Mouse (Mus musculus) liver, embryonic 11.5 days (tissue): ENCODE measurements around the gene Mamdc4. TPM values are rescaled to one million over a fixed set of nuclear protein-coding genes. Genes with fewer than 3 reads are reported as not detected.
A peak's percentile ranks its signal among the peaks of the same experiment; 100 is the strongest.

Source experiments
- ATAC-seq: fragments of 200-750 bp; cut with Nextera tagmentation; replicated peaks from 2 replicates; pipeline ENCODE4 v1.8.0; 2017; ENCODE audit warnings: moderate number of reproducible peaks, mild to moderate bottlenecking, moderate TSS enrichment, moderate library complexity; ENCODE audit not compliant: low FRiP score
- DNase-seq: peaks from one replicate; pipeline ENCODE4 v3.0.0-alpha.2; 2017; ENCODE audit warnings: low spot score
- H3K27ac ChIP-seq: fragments of 300-500 bp; sonication (generic); 2 replicates; pipeline ENCODE4 v1.5.1; 2014; ENCODE audit warnings: mild to moderate bottlenecking, low read depth, low read length, control low read depth
- H3K27me3 ChIP-seq: fragments of 300-500 bp; sonication (generic); replicated peaks from 2 replicates; pipeline ENCODE4 v1.6.1; 2014; ENCODE audit warnings: low read length, mixed read lengths; ENCODE audit not compliant: control insufficient read depth, insufficient read depth
- H3K36me3 ChIP-seq: fragments of 300-500 bp; sonication (generic); 2 replicates; pipeline ENCODE4 v1.6.1; 2014; ENCODE audit warnings: mild to moderate bottlenecking, low read length, moderate library complexity, mixed read lengths; ENCODE audit not compliant: control insufficient read depth, insufficient read depth
- H3K4me1 ChIP-seq: fragments of 300-500 bp; sonication (generic); replicated peaks from 2 replicates; pipeline ENCODE4 v1.6.1; 2014; ENCODE audit warnings: low read length, mixed read lengths; ENCODE audit not compliant: control insufficient read depth, insufficient read depth
- H3K4me2 ChIP-seq: fragments of 300-500 bp; sonication (generic); 2 replicates; pipeline ENCODE4 v1.6.1; 2014; ENCODE audit warnings: mild to moderate bottlenecking, control low read depth, moderate library complexity
- H3K4me3 ChIP-seq: fragments of 300-500 bp; sonication (generic); 2 replicates; pipeline ENCODE4 v1.5.1; 2014; ENCODE audit warnings: low read depth, low read length, control low read depth
- H3K9ac ChIP-seq: fragments of 300-500 bp; sonication (generic); 2 replicates; pipeline ENCODE4 v1.6.1; 2014; ENCODE audit warnings: low read depth, low read length, control low read depth
- H3K9me3 ChIP-seq: fragments of 300-500 bp; sonication (generic); 2 replicates; pipeline ENCODE4 v1.6.1; 2016; ENCODE audit warnings: low read length, inconsistent platforms, mixed read lengths; ENCODE audit not compliant: control insufficient read depth
- WGBS: fragments of 180-500 bp; shearing (Covaris S2); extraction: QIAGEN DNeasy Blood & Tissue Kit; methylation state at CpG from one replicate; pipeline ENCODE4 v1.1.7; 2014; 5-methylcytosine and 5-hydroxymethylcytosine counted together
- polyA plus RNA-seq: library from polyadenylated mRNA; unstranded; fragments of >200 nt; fragmentation: Nextera tagmentation; extraction: Ambion mirVana; gene quantifications from 2 replicates; pipeline ENCODE4 v1.2.1, GENCODE M21; 2014

Mamdc4 gene
- 1.3 and 1.8 TPM in 2 replicates for polyA plus RNA-seq

DNA sequence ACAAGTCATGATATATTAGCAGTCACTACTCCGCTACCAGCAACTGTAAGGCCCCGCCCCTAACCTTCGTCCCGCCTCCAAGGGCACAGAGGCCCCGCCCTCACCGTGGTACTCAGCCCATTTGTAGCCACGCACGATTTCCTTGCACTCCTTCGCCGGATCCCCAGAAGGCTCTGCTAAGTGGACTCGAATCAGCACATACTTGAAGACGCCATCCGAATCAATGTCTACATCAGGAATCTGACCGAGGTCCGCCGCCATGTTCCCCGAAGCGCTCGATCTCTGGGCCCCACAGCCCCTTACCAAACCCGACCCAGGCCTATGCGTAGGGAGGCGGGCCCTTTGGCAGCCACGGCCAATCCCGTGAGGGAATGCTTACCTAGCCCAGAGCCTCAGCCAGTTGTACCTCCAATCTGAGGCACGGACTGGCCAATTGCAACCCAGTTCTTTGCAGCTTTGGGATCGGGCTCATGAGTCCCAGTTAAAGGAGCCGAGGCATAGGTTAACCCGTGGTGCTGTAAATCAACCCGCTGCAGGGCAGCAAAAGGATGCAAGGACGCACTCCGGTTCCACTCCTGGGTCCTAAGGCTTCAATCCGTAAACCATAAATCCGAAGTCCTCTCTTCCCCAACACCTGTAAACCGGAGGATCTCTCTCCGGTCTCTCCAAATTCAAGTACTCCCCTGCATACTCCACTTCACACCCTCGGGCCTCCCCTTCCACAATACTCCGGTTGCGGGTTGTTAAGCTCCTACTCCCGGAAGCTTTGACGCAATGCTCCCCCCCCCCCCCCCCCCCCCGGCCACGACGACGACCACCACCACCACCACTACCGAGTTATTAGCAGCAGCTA, at the start of gene Mamdc4, which contains the start of gene Phpt1:
Gene Mamdc4, minus strand, starts transcription at position 267 of the 853 bp plus-strand sequence.
Gene Phpt1, minus strand, starts transcription at position 646 of the 853 bp plus-strand sequence.
- DNase-seq (peak; percentile 93), ATAC-seq (peak; percentile 97)
- H3K9ac ChIP-seq = peak within 1 kb of the TSS; percentile 65
- H3K4me1 ChIP-seq = peaks cover 42% of the 10 kb centered on the region
- peak within 1 kb of the TSS; percentile 63 for H3K4me3 ChIP-seq
- H3K27ac ChIP-seq = peak within 1 kb of the TSS; percentile 75
- peak within 1 kb of the TSS; percentile 91 for H3K4me2 ChIP-seq
- H3K9me3 ChIP-seq = no peaks in the 10 kb centered on the region
- peaks cover 43% of the 10 kb centered on the region for H3K27me3 ChIP-seq
- H3K36me3 ChIP-seq = peaks cover 3% of the 10 kb centered on the region; the same call in 1 of the 2 replicates
- under 1% methylated on average over 44 of the region's 45 CpGs for WGBS

DNA sequence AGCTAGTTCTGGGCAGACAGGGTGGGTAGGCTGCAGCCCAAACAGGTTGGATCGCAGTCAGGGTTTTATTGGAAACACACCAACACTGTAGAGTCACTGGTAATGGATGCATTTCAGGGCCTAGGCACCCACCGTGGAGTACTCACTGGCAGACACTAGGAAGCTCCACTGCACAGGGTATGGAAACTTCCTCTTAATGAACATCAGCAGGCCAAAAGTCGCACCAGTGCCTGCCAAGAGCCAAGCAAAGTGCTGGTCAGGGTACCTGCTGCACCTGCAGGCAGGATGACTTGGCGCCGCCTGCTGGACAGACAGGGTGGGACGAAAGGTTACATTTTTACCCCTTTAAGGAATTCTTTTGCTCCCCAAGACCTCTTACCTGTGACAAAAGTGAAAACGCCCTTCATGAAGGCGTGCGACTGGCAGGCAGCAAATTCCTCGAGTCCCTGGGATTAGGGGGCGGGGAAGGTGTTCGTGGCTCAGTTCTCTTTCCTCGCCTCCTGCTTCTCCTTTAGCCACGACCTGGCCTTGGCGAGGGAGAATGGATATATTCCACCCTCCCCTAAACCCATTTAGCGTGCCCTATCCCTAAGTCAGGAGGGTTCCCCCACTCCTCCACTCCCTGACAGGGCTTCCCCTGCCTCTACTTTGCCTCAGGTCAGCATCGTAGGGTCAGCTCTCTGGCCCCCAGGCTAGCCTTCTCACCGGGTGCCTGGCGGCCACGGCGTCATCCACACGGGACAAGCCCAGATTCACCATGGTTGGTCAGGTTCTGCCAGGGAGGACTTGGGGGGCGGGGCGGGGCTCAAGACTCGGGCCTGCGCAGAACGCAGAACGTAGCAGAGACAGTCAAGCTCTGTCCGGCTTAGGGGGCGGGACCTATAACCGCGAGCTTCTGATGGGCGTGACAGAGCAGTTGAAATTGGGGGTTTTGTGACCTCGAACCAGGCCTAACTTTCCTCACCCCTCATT, 46.9 kb upstream of the Mamdc4 start, which contains the start of gene Tmem141:
Gene Tmem141, minus strand, starts transcription at position 777 of the 972 bp plus-strand sequence.
- peak within 1 kb of the TSS; percentile 74 for H3K4me2 ChIP-seq

GRCm38 (mm10) chr2:25620852-25621228, 46.2 kb upstream of the Mamdc4 start:
- no peak for DNase-seq
- WGBS = 64% methylated on average over 4 of the region's 4 CpGs
- H3K4me1 ChIP-seq = peaks cover 7% of the 10 kb centered on the region; the same call in 1 of the 2 replicates
- ATAC-seq = no peak
- H3K4me3 ChIP-seq = no peak overlapping the region; the same call in 1 of the 2 replicates
- H3K9me3 ChIP-seq = no peaks in the 10 kb centered on the region
- H3K4me2 ChIP-seq = peak overlapping the region; percentile 74
- no peak overlapping the region for H3K9ac ChIP-seq
- H3K27me3 ChIP-seq = peaks cover 31% of the 10 kb centered on the region
- no peaks in the 10 kb centered on the region for H3K36me3 ChIP-seq
- no peak overlapping the region for H3K27ac ChIP-seq

More for the DNA sequence above, 46.9 kb upstream of the Mamdc4 start, which contains the start of gene Tmem141:
- H3K9me3 ChIP-seq = no peaks in the 10 kb centered on the region
- H3K27ac ChIP-seq = no peak within 1 kb of the TSS
- H3K27me3 ChIP-seq = peaks cover 24% of the 10 kb centered on the region
- H3K4me1 ChIP-seq = peaks cover 5% of the 10 kb centered on the region; the same call in 1 of the 2 replicates
- peak within 1 kb of the TSS; percentile 35 for H3K4me3 ChIP-seq
- WGBS = 6% methylated on average over 34 of the region's 34 CpGs
- ATAC-seq (peak; percentile 84), DNase-seq (peak; percentile 75)
- H3K36me3 ChIP-seq = no peaks in the 10 kb centered on the region
- H3K9ac ChIP-seq = peak within 1 kb of the TSS; percentile 30

DNA sequence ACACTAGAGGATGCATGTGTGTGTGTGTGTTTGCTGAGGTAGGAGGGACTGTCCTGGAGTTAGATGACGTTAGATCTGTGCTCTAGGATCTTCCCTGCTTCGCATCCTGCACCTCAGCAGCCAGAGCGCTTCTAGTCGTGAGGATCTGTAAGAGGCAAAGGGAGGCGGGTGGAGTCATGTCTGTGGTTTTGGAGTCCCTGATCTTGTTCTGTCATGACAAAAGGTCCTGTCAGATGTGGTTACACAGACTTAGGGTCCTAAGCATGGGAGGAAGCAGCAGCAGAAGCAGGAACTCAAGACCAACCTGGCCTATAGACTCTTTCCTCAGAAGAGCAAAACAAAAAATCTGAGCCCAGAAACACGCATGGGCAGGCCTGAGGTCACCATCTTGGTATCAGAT, 45.7 kb upstream of the Mamdc4 start:
- H3K4me3 ChIP-seq = no peak overlapping the region
- ATAC-seq (no peak), DNase-seq (no peak)
- H3K4me2 ChIP-seq = no peak overlapping the region
- WGBS = 50% methylated on average over 6 of the region's 6 CpGs
- H3K4me1 ChIP-seq = peaks cover 7% of the 10 kb centered on the region; the same call in 1 of the 2 replicates
- H3K36me3 ChIP-seq = no peaks in the 10 kb centered on the region
- no peak overlapping the region for H3K9ac ChIP-seq
- no peak overlapping the region; the same call in 1 of the 2 replicates for H3K27ac ChIP-seq
- no peaks in the 10 kb centered on the region for H3K9me3 ChIP-seq
- H3K27me3 ChIP-seq = peaks cover 35% of the 10 kb centered on the region

DNA sequence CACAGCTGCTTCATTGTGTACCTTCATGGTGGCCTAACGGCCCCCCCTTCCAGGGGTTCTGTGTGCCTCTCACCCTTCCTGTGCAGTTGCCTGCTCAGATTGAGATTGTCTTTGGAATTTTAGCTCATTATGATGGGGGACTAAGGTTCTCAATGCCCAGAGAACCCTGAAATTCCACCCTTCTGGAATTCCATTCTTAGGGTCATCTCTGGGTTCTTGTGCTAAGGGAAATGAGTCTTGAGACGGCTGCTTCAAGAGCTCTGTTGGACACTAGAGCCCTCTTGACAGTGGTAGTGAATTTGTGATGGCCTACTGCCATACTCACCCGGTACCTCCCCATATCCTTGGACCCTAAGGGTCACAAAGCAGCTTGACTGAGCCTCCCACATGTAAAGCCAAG, 42.9 kb upstream of the Mamdc4 start, which contains the start of gene Ccdc183:
Gene Ccdc183, minus strand, starts transcription at position 101 of the 400 bp plus-strand sequence.
- H3K36me3 ChIP-seq = no peaks in the 10 kb centered on the region
- H3K4me2 ChIP-seq = no peak within 1 kb of the TSS

GRCm38 (mm10) chr2:25616398-25616797, 41.8 kb upstream of the Mamdc4 start:
- H3K9ac ChIP-seq = no peak overlapping the region
- H3K27ac ChIP-seq = no peak overlapping the region
- WGBS = 15% methylated on average over 22 of the region's 22 CpGs
- no peak overlapping the region for H3K4me3 ChIP-seq
- peaks cover 56% of the 10 kb centered on the region for H3K27me3 ChIP-seq
- H3K36me3 ChIP-seq = no peaks in the 10 kb centered on the region
- no peaks in the 10 kb centered on the region for H3K9me3 ChIP-seq
- ATAC-seq (no peak), DNase-seq (no peak)
- peak overlapping the region; percentile 30 for H3K4me2 ChIP-seq
- H3K4me1 ChIP-seq = peaks cover 7% of the 10 kb centered on the region; the same call in 1 of the 2 replicates

More for the DNA sequence above, 42.9 kb upstream of the Mamdc4 start, which contains the start of gene Ccdc183:
- ATAC-seq = no peak
- H3K27me3 ChIP-seq = peaks cover 50% of the 10 kb centered on the region
- H3K4me3 ChIP-seq = no peak within 1 kb of the TSS
- peaks cover 7% of the 10 kb centered on the region; the same call in 1 of the 2 replicates for H3K4me1 ChIP-seq
- WGBS = 63% methylated on average over 3 of the region's 3 CpGs
- no peak for DNase-seq
- no peak within 1 kb of the TSS for H3K27ac ChIP-seq
- no peak within 1 kb of the TSS for H3K9ac ChIP-seq
- no peaks in the 10 kb centered on the region for H3K9me3 ChIP-seq

DNA sequence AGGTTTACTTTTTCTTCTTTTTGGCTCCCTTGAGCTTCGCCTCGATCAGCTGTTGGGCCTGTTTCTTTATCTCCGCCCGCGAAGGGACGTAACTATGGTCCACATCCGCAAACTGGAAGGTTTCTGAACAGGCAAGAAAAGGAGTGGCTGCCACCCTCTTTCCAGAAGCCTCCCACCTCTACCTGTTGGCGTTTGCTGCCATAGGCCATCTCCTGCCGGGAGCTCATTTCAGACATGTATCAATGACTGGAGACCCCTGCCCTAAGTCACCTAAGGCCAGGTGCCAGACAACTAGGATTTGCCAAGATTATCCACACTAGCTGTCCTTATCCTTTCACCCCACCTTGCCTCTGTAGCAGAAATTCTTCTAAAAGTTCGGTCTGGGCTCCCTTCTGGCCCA, 34.0 kb upstream of the Mamdc4 start:
- no peak overlapping the region; the same call in 1 of the 2 replicates for H3K9ac ChIP-seq
- peak overlapping the region; percentile 77 for H3K4me3 ChIP-seq
- H3K36me3 ChIP-seq = no peaks in the 10 kb centered on the region
- peaks cover 17% of the 10 kb centered on the region for H3K4me1 ChIP-seq
- no peak overlapping the region for H3K27ac ChIP-seq
- peak overlapping the region; percentile 78 for H3K4me2 ChIP-seq
- H3K27me3 ChIP-seq = peaks cover 11% of the 10 kb centered on the region
- H3K9me3 ChIP-seq = no peaks in the 10 kb centered on the region
- no peak for DNase-seq
- ATAC-seq = no peak; the same call in 1 of the 2 replicates
- WGBS = 55% methylated on average over 10 of the region's 10 CpGs
